Mouse (Mus musculus) neutrophil, adult 5-6 weeks (primary cell): ENCODE data around the gene Nlrp6. TPM values are rescaled to one million over a fixed set of nuclear protein-coding genes. Genes with fewer than 3 reads are reported as not detected.

ENCODE experiments used
- ATAC-seq: fragments of 151-379, 151-347 bp; 2 replicates; pipeline ENCODE4 v1.8.0; 2017; ENCODE audit warnings: mild to moderate bottlenecking, moderate TSS enrichment; ENCODE audit not compliant: insufficient number of reproducible peaks, poor library complexity, low FRiP score, severe bottlenecking; ENCODE audit errors: extremely low read depth
- total RNA-seq: library from RNA; stranded (forward); fragments of 200-1000 nt; gene quantifications from 2 replicates; pipeline ENCODE4 v1.2.3, GENCODE M21; 2017

The Nlrp6 gene
- total RNA-seq, 1 experiment from 2014 or later: 0.47 TPM

GRCm38 (mm10) chr7:140945247-140945646 is 24.5 kb downstream of the Nlrp6 start:
- no peak for ATAC-seq

DNA sequence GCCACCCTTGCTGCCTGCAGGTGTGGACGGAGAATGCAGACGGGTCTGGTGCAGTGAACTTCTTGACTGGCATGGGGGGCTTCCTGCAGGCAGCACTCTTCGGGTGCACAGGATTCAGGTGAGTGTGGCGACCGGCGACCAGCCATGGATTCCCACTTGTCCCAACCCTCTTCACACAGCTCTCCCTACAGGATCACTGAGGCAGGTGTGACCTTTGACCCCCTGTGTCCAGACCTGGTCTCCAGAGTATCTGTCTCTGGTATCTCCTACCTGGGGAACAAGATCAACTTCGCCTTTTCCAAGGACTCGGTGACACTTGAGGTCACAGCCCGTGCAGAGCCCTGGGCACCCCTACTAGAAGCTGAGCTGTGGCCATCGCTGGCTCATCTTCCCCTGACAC is 25.6 kb downstream of the Nlrp6 start:
- ATAC-seq: no peak

- peak; percentile 83 for ATAC-seq
Observed at GRCm38 (mm10) chr7:140946980-140947379, 26.3 kb downstream of the Nlrp6 start.

GRCm38 (mm10) chr7:140948161-140948560 is 27.5 kb downstream of the Nlrp6 start:
- ATAC-seq: no peak

GRCm38 (mm10) chr7:140949255-140949654 is 28.6 kb downstream of the Nlrp6 start:
- no peak for ATAC-seq

DNA sequence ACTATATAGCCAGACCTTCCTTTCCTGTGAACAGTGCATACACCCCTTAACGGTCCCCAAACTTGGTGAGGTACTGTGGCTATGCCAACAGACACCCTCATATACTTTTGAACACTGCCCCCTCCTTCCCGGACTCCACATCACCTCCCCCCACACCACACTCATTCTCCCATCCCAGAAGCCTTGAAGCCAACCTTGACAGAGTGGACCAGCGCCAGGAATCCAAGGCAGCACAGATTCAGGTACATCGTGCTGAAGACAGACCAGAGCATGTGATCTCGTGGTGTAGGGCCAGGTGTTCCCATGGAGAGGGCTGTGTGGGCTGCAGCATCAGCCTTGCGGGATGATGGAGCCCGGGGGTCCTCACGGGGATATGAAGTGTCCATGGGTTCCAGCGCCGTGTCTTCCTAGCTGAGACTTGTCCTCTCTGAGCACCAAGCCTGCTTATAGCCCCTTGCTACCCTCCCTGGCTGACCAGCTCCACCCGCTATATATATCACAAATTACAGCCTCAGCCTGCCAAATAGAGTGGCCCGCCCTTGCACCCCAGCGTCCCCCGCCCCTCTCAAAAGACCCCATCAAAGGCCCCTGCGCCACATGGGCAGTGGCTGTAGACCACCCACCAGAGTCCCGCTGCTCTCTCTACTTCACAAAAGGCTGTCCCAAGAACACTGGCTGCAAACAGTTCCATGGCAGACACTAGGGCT is 29.3 kb downstream of the Nlrp6 start, which contains the start of gene Ifitm5:
Gene Ifitm5 (minus strand): TSS at position 468 of the 707 bp plus-strand sequence.
- no peak for ATAC-seq

DNA sequence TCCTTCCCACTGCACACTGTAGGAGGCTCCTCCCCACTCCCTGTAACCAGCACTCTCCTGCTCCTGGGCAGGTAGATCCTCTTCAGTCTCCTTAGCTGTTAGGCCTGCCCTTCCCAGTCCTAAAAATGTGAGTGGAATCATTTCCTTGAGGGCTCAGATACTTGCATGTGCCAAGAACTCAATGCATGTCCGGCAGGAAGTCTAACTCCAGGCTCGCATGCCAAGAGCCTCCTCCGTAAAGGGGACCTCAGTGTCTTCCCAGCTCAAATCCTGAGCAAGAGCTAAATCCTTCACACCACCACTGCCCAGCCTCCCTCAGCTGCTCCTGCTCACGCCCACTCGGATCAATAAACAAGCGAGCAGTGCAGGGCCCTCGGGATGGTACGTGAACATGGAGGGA is 30.3 kb downstream of the Nlrp6 start:
- ATAC-seq: no peak

DNA sequence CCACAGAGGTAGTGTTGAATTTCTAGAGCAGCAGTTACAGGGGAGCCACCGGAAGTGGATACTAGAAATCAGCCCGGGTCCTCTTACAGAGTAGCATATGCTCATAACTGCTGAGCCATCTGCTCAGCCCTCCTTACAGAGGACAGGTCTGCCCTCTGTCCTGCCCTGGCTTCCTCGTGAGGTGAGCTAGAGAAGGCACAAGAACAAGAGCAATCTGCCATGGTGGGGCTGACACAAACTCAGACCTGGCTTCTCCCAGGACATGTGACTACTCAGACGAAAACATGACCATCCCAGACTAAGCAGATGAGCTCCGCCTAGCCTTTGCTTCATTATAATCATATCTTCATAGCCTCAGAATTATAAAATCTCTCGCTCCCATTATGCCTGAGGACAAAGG is 31.1 kb downstream of the Nlrp6 start:
- ATAC-seq: no peak

GRCm38 (mm10) chr7:140952441-140952840 is 31.7 kb downstream of the Nlrp6 start:
- no peak for ATAC-seq

DNA sequence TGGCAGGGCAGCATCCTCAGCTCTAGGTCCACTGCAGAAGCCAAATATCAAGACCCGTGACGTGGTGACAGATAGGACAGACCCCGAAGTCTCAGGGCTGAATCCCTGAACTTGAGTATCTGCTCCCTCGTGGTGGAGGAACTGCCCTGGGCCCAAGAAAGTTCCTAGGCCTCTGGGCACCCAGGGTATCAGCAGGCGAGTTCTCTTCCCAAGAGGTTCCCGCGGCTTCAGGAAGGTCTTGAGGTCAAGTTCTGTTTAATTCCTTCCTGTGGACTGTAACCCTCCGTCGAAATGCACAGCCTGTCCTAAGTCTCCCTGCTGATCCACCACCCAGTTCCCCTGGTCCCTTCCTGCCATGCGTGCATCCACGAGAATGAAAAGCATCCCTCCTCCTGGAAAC is 32.4 kb downstream of the Nlrp6 start:
- ATAC-seq: no peak

- ATAC-seq: peak; percentile 64
Observed at GRCm38 (mm10) chr7:140953800-140954732, 33.4 kb downstream of the Nlrp6 start.

DNA sequence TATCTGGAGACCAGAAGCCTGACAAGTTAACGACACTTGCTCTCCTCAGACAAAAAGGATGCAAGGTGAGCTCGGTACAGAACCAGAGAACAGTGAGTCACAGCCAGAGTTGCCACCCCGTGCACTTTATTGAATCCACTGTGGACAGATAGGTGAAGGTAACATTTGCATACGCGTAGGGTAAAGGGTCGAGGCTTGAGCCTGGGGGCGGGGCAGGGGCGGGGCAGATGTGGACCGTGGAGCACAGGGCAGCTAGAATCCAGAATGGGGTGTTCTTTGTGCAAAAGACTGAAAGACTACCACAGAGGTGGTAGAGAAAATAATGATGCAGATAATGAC is 34.0 kb downstream of the Nlrp6 start:
- peak; percentile 16; the same call in 1 of the 2 replicates for ATAC-seq

DNA sequence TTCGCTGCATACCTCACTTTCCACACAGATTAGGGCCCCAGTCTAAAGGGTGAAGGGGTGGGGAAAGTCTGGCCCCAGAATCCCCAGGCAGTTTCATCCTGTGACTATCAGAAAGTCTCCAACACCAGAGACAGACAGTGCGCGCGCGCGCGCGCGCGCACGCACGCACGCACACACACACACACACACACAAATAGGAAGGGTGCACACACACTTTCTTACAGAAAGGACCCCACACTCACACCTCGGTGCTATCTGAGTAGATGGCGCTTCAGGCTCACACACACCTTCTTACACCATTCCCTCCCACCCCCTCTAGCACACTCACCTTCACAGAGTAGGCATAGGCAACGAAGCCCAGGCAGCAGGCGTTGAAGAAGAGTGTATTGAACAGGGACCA is 34.6 kb downstream of the Nlrp6 start:
- no peak for ATAC-seq

- ATAC-seq: peak; percentile 21; the same call in 1 of the 2 replicates
Observed at GRCm38 (mm10) chr7:140955758-140956555, 35.3 kb downstream of the Nlrp6 start, which contains the start of the genes Gm45717 and Ifitm2. Gene Gm45717 (minus strand): TSS chr7:140955937. Gene Ifitm2 (minus strand): TSS chr7:140955987.

GRCm38 (mm10) chr7:140956556-140956869 is 35.8 kb downstream of the Nlrp6 start:
- ATAC-seq: no peak

DNA sequence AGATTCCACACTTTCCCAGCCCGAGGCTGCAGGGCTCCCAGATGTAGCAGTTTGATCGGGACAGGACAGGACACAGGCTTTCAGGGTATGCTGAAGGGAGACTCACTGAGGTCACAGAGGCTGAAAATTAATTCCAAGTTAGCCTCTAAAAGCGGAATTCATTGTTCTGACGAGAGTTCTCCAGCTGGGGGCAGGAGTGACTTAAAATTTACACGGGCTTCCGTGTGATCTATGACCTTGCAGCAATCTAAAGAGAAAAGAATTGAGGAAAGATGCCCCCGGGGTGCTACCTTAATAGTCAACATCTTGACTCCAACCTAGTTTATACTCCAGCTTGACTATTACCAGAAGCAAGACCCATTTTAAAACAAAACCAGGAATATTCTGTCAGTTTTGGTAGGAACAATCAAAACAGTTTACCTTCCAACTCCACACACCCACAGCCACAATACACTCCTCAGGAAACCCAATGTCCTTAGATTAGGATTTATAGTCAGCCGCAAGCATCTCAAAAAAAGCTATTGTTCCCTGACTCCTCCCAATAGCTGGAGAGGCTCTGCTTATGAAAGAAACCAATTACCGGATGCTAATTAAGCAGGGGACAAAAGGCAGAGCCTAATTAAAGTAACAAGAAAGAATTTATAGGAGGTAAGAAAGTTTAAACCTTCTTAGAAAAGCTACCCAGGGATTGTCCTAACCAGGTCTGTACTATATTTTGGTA is 38.6 kb downstream of the Nlrp6 start:
- peak; percentile 28; the same call in 1 of the 2 replicates for ATAC-seq

GRCm38 (mm10) chr7:140960026-140960425 is 39.3 kb downstream of the Nlrp6 start:
- ATAC-seq: no peak

GRCm38 (mm10) chr7:140961416-140961815 is 40.7 kb downstream of the Nlrp6 start:
- no peak for ATAC-seq

- ATAC-seq: no peak
Observed at GRCm38 (mm10) chr7:140962733-140963132, 42.0 kb downstream of the Nlrp6 start.
